Mouse (Mus musculus): ENCODE results near the gene Adrb1.

DNA sequence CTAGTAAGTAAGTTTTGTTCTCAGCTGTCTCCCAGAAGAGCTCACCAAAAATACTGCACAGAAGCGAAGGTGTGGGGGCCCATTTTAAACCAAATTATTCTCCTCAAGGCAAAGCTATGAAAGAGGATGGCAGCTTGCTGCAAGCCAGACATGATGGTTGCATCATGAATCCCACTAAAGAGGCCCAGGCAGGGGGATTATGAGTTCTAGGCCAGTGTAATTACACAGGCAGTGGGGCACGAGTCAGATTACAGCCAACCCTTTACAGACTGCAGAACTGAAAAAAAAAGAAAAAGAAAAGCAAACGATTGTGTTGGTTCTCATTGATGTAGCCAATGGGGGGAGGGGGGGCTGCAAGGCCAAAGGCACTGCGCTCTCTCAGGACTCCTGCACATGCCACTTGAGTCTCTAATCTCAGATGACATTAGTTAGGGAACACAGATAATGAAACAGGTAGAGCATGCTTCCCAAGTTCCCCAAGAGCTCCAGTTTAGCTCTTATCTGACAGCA lies 7.3 kb upstream of the Adrb1 start:
- no peak for TF ChIP-seq CTCF (IDR thresholded peaks at IDR 0.05; ENCODE audit: borderline replicate concordance, control insufficient read depth, extremely low read depth, insufficient read depth, low read length, poor library complexity)
- no peak for TF ChIP-seq POLR2A (IDR thresholded peaks at IDR 0.05; ENCODE audit: control insufficient read depth, extremely low read depth, insufficient read depth, low read length, poor library complexity)

Measured in thymus, adult 2 months (tissue).